Mouse (Mus musculus) urinary bladder, postnatal 10 days (tissue): Measurements from ENCODE around the gene BC067074.
"Not testable (repeated sequence)": the region's sequence is repeated elsewhere in the genome, so short reads cannot be mapped to it uniquely, and the experiment has no call there.

ENCODE experiments used
- DNase-seq: peaks from one replicate; pipeline ENCODE4 v3.0.0; 2022; ENCODE audit warnings: low spot score

BC067074 gene

DNA sequence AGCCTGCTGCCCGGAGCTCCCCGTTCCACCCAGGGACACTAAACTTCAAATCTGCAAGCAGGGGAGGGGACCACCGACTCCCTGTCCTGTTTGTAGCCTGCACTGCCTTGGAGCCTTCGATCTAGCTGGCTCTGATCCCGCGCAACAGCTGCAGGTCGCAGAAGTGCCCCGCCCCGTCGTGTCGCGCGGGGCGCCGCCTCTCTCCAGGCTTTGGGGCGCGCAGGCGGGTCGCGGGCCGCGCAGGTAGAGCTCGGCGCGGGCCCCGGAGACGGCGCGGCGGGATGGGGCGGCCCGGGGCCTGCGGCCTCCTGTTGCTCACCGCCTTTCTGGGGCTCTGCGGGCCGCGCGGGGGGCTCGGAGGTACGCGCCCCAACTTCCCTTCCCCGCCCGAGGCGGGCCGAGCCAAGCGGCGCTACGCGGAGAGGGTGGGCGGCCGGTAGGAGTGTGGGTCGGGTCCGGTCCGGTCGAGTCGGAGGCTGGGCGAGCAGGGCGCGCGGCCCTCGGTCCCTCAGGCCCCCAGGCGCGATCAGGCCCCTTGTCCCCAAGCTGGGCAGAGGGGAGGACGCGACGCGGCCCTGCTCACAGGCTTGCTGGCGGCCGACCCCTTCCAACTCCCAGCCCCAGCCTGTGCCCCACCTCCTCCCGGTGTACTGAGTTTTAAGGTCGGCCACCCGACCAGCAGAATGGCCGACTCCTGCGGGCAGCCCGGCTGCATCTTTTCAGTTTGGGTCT lies at the start of gene BC067074:
Gene BC067074 (plus strand): TSS at position 185 of the 732 bp plus-strand sequence.
- no peak for DNase-seq

DNA sequence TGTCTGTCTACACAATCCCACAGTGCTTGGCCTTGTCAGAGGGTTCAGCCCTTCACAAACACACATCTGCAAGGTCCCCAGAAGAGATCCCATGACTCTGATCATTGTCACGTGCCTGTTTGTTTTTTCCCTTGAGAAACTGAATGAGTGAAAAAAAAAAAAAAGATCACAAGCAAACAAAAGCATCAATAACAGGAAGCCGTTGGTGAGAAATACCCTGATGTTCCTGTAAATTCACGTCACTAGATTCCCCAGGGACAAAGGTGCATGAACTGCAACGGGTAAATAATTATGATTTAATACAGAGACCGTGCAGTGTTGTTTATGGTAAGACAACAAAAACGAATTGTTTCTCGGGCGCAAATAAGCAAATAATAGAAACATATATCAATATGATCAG lies 47.9 kb upstream of the BC067074 start:
- DNase-seq = no peak

DNA sequence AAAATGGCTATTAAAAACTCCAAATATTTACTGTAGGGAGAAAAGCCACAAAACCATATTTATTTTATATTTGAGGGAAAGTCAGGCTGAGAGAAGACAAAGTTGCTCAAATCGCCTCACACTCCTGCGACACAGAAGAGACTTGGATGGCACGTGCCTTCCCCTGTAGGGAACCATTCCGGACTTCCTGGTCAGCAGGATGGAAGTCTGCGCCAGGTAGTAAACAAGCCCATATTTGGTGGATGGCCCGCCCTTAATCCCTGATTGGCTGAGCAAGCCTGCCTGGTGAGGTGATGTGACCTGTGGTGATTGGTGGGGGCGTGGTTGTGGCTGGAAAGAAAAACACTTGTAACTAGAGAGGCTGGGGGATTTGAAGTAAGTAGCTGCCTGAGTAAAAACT lies 40.4 kb upstream of the BC067074 start:
- DNase-seq = not testable (repeated sequence)

- no peak for DNase-seq
These were observed 36.2 kb upstream of the BC067074 start for GRCm38 (mm10) chr13:113256766-113257165.

GRCm38 (mm10) chr13:113257190-113257589 lies 35.8 kb upstream of the BC067074 start:
- DNase-seq = no peak

GRCm38 (mm10) chr13:113259237-113259636 lies 33.7 kb upstream of the BC067074 start:
- DNase-seq = no peak

- DNase-seq = no peak
These were observed 30.1 kb upstream of the BC067074 start for GRCm38 (mm10) chr13:113262822-113263221.

GRCm38 (mm10) chr13:113265257-113265656 lies 27.7 kb upstream of the BC067074 start:
- DNase-seq = no peak

DNA sequence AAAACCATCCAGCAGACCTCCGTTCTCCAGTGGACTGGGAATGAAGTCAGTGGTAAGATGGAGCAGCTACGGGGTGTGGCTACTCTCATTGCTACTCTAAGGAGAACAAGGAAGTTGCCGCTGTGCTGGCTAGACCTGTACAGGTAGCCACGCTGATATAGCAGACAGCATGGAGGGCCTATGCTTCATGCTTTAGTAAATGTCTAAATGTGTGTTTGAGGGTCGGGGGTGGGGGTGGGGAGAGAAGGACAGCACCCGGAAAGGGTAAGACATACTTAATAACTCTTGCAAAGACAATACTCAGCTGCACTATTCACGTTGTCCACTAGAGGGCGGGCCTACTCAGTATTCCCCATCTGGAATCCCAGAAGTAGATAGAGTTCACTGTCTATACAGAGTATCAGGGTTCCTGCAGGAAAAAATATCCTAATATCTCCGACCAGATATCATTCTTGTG lies 26.4 kb upstream of the BC067074 start:
- DNase-seq = peak; percentile 26

DNA sequence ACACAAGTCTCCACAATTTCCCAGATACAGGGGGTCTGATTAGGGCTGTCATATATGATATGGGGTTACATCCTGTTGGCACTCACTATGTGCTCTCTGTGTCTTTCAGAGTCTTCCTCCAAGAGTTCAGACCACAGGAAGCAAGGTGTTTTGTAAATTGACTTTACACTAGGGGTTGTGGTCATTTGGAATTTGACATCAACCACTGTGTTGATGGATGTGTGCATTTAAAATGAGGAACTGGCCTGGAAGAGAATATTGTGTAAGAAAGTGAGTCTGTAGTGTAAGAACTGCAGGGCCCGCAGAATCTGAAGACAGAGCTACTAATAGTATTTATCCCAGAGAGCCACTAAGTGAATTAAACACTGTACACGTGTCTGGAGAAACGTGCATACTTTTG lies 25.8 kb upstream of the BC067074 start:
- DNase-seq = no peak

DNA sequence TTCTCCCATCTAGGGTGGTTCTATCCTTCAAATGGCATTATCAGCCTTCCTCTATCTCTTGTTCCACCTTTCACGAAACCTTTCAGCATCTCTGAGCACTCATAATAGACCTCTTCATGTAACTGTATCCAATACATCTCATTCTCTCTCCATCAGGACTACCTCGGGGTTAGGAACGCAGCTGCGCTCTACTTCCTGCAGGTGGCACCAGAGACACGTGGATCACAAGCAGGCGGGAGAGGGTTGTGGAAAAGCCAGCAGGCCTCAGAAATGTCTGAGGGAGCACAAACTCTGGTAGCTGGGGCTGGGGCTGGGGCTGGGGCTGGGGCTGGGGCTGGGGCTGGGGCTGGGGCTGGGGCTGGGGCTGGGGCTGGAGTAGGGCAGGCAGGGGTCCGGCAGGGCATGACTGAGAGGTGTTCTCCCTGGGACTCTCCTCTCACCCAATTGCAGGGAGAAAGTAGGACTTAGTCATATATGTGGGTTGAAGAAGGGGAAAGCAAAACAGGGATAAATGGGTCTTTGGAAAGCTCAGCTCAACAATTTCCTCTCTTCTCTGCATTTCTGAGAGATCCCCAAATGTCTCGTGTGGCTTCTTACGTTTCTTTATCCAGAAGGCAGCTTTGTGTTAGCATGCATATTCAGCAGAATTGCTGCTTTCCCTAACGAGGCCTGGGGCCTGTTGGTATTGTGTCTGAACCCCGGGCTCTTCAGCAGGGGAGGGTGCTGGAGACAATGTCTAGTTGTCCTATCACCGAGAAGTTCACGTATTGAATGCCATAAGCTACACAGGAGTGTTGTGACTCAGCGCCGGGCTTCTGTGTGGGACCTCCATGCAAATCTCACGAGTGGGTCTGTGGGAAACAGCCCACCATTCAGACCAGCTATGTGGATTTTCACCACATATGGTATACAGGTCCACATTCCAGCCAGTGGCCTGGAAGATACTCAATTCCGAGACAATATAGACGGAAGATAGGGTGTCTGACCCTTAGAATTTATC lies 22.9 kb upstream of the BC067074 start:
- DNase-seq = peak; percentile 30

GRCm38 (mm10) chr13:113271189-113271588 lies 21.8 kb upstream of the BC067074 start:
- no peak for DNase-seq

DNA sequence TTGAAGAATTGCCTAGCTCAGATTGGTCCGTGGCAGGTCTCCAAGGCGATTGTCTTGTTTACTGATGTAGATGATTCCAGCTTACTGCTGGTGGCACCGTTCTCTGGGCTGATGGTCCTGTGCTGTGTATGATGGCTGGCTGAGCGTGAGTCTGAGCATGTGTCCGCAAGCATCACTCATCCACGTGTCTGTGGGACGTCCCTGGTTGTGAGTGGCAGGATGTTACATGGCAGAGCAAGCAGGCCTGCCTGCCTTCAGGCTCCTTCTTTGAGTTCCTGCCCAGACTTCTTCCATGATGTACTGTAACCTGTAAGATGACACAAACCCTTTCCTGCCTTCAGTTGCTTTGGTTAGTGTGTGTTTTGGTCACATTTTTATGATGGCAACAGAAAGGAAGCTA lies 5.8 kb upstream of the BC067074 start:
- no peak for DNase-seq

- no peak for DNase-seq
These were observed 4.5 kb upstream of the BC067074 start for GRCm38 (mm10) chr13:113288210-113289197.

GRCm38 (mm10) chr13:113289760-113290159 lies 3.2 kb upstream of the BC067074 start:
- DNase-seq = no peak

DNA sequence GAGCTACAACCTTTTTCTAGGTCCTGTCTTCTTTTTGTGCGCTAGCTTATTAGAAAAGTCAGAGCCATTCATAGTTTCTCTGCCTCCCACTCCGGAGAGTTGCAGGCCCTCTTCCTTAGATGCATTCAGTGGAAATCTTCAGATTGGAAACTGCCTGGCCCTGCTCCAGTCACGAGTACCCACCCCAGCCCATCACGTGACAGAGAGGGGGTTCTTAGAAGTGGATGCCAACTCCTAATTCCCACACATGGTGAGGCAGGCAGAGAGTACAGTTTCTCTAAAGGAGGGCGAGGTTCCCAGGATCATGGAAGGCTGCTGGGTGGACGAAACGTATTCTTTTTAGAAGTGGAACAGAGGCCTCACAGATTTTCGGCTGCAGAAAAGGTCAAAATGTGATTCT lies 958 bp upstream of the BC067074 start:
- no peak for DNase-seq

DNA sequence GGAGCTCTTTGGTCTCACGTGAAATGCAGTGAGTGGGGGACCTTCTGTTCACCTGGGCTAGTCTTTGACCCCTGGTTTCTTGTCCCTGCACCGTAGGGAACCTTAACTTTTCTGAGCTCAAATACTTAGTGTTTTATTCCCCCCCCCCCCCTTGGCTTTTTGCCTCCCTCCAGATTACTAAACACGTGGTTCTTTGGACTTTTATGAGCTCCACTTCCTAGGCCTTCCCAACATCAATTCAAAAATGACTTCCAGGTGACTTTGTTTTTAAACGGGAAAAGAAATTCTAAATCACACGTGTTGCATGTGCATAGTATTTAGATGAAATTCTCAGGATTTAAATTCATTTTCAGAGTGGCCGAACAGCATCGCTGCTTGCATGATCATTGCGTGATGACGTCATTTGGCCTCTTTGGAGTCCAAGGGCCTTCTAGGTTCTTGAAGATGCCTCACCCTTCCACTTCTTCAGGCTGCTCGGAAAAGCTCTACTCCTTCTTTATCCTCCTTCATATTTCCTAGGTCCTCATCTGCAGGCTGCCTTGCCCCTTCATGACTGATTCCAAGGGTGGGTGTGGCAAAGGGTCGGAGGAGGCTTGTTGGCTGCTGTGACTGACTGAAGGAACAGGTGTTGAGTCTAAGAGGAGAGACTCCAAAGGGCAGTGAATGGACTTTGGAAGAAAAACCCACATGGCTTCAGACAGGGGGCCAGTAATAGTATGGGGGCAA lies 911 bp downstream of the BC067074 start:
- DNase-seq = no peak

GRCm38 (mm10) chr13:113295817-113296485 lies 3.0 kb downstream of the BC067074 start:
- no peak for DNase-seq

DNA sequence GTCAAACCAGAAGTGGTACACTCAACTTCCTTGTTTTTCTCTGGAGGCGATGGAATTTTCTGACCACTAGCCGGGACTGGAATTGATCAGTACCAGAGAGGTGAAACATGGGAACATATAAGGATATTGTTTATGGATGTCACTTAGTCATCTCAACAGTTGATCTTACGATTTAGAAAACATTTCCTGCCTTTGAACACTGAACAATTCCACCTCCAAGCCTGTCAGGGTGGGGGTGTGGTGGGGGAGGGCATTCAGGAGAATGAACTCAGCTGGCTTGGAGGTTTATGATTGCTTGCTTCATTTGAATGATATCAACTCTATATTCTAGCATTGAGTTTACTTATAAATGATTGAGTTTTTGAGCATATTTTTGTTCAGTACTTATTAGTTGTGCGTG lies 13.6 kb downstream of the BC067074 start:
- DNase-seq = no peak

- DNase-seq = no peak
These were observed 26.6 kb downstream of the BC067074 start for GRCm38 (mm10) chr13:113319588-113319987.
